Mouse (Mus musculus) gastrocnemius, adult 8-10 months (tissue): Measurements from ENCODE around the gene Mettl27. TPM values are rescaled to one million over a fixed set of nuclear protein-coding genes. Genes with fewer than 3 reads are reported as not detected.
"Not testable (repeated sequence)": the region's sequence is repeated elsewhere in the genome, so short reads cannot be mapped to it uniquely, and the experiment has no call there.

Experiments used
- DNase-seq, 2 experiments: peaks; one replicate each; pipeline ENCODE4 v3.0.0; 2022; ENCODE audit warnings: low spot score in 2 of 2
- total RNA-seq, 4 experiments: library from RNA; stranded (reverse); gene quantifications; 2 replicates each; pipeline ENCODE4 v1.2.4; 2022

The Mettl27 gene
- total RNA-seq, 4 experiments from 2014 or later: 3.8 to 6.1 (median 4.4) TPM

- no peak for DNase-seq
Observed at GRCm38 (mm10) chr5:134951053-134951884, 19.1 kb downstream of the Mettl27 start.

DNA sequence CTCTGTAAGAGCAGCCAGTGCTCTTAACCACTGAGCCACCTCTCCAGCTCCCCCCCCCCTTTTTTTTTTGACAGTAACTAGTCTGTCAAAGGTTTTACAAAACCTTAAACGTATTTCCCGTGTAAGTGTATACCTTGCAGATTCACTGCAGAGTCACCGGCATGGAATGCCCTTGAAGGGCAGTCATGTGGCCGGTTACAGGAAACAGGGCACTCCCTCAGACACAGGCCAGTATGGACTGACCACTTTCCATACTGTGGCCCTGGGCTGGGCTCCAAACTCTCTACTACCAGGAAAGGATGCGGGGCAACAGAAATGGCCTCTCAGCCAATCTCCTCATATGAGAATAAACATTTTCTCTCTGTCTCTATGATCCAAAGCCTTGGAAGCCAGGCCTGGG lies 23.3 kb downstream of the Mettl27 start:
- no peak for DNase-seq

DNA sequence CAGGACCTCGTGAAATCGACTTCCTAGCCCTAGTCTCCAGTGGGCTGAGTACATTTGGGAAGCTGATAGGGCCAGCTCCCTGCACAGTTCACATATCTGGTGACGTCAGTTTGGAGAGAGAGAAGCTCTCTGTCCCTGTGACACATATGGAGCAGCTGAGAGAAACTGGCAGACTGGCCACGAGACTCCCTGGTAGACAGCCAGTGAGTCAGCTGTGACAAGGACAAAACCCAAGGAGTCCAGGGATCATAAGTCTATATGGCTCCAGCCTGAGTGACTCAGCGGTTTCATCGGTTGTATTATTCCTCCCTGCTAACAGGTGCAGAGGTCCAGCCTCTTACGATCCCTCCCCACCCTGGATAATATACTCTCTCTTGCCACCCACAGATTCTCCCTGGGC lies 26.9 kb downstream of the Mettl27 start:
- peak; percentile 22 to 25 for DNase-seq

GRCm38 (mm10) chr5:134960430-134960829 lies 28.3 kb downstream of the Mettl27 start:
- no peak for DNase-seq

- DNase-seq: no peak
Observed at GRCm38 (mm10) chr5:134961519-134961918, 29.4 kb downstream of the Mettl27 start.

- DNase-seq: no peak
Observed at GRCm38 (mm10) chr5:134963546-134963945, 31.4 kb downstream of the Mettl27 start.

GRCm38 (mm10) chr5:134964655-134965054 lies 32.5 kb downstream of the Mettl27 start:
- DNase-seq: not testable (repeated sequence)

GRCm38 (mm10) chr5:134965473-134965851 lies 33.3 kb downstream of the Mettl27 start:
- peak; percentile 33 to 46 for DNase-seq

- peak in 1 of 2 experiments; percentile 35 for DNase-seq
Observed at GRCm38 (mm10) chr5:134965852-134966821, 34.0 kb downstream of the Mettl27 start.

DNA sequence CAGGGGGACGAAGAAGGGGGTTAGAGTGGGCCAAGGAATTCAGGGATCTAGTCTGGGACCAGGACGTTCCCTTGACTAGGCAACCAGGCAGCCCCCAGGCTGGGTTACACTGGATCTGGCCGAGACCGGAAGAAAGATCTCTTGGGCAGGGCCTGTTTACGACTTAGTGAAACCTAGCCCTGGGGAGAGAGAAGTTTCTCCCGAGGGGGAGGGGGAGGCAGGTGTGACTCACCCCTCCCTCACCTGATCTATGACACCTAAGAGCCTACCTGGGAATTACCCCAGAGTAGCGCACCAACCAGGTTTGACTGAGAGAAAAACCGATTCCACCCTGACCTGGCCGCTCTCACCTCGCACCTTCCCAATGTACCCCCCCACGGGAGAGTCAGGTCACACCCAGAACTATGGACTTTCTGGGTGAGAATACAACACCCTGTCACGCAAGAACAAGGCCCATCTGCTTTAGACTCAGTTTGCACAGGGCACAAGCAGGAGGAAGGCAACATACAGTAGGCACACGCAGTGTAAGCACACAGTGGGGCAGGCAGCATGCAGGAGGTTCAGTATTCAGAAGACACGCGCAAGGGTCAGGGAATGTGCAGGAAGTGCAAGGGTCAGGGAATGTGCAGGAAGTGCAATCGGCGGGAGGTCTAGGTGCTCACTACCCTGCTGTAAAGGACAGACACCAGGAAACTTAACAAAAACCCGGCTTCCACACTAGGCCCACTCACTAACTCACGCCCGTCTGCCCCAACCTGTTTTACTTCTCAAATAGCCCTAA lies 35.2 kb downstream of the Mettl27 start:
- DNase-seq: no peak

DNA sequence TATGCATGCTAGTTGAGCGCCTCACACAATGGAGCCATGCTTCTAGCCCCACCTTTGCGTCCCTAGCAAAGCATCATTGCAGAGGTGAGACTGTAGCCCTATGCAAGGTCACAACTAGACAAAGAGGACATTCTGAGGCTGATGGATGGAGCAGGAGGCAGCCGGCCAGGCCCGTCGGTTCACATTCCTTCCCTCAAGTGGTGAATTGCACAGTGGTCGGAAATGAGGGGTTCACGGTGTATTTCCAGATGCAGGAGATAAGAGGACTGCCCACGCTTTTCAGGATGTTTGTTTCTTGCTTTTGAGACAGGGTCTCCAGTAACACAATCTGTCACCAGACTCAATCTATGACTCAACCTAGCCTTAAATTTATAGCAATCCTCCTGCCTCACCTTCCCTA lies 38.5 kb downstream of the Mettl27 start:
- no peak for DNase-seq

DNA sequence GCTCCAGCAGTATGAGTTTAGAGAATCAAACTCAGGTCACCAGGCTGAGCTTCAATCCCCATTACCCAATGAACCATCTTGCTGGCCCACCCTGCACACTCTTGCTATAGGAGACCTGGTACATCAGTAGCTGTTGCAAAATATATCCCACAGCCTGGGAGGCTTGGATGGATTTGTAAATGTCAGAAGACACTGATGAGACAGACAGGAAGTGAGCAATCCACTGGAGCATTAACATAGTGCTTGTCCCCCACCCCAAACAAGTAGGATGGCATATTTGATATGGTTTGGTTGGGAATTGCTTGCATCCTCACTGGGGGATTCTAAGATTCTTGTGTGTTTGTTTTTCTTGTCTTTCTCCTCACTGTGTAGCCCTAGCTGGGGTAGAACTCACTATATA lies 40.9 kb downstream of the Mettl27 start:
- no peak for DNase-seq

DNA sequence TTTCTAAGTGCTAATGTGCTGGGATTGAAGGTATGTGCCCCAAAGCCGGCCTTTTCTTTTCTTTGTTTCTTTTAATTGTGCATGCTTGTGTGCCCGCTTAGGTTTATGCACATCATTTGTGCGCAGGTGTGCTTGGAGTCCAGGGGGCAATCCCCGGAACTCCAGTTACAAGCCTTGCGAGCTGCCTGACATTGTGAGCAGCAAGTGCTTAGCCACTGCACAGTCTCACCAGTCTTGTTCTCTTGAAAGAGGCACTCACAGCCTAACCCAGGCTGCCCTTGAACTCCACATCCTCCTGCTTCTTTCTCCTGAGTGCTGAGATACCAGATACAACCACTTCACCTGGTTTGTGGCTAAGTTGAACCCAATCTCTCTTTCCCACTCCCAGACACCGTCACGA lies 41.4 kb downstream of the Mettl27 start:
- DNase-seq: no peak

DNA sequence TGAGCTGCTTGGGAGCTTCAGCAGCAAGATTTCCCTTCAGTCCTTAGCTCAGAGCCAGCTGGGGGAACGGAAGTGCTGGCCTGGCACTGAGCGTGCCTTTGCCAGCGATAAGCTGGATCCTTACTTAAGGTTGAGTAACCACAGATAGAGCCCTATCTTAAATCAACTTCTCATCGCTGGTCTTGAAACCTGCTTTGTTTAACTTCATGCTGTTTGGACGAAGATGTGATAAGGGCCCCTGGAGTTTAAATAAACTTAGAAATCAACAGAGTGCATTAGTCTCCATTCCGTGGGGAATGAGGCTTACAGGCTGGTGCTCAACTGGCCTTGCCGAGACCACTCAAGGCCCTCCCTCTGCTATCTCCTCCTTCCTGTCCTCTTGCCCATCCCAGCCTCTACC lies 42.1 kb downstream of the Mettl27 start:
- DNase-seq: no peak

DNA sequence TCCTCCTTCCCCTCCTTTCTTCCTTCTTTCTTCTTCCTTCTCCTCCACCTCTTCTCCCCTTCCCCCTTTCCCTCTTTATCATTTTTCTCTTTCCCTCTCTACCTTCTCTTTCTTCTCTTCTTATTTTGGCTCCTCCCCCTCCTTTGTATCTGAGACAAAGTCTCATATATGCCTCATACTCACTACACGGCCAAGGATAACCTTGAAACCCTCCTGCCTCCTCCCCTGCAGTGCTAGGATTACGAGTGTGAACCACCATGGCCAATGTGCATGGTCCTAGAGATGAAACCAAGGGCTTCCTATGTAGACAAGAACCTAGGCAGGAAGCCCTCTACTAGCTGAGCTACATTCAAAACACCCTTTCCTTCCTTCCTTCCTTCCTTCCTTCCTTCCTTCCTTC lies 42.8 kb downstream of the Mettl27 start:
- no peak for DNase-seq

- DNase-seq: no peak
Observed at GRCm38 (mm10) chr5:134976164-134976563, 44.0 kb downstream of the Mettl27 start.

DNA sequence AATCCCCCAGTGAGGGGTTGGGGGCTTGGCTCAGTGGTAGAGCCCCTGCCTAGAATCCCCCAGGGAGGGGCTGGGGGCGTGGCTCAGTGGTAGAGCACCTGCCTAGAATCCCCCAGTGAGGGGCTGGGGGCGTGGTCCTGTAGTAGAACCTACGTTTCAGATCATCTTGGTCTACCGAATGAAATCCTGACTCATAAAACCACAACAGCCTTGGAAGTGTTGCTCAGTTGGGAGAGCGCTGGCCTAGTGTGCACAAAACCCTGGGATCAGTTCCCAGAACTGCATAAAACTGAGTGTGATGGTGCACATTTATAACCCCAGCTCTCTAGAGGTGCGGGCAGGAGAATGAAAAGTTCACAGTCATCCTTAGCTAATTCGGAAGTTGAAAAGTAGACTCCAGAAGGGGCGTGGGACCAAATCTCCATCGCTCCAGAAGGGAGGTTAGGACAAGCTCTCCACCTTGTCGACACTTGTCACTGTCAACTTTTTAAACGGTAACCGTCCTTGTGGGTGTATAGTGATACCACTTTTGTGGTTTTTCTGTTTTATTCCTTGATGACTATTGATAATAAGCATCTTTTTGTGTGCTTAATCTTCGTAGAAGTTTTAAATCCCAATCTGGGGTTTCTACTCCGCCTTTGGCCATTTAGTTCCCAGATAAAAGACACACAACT lies 44.5 kb downstream of the Mettl27 start:
- DNase-seq: no peak

DNA sequence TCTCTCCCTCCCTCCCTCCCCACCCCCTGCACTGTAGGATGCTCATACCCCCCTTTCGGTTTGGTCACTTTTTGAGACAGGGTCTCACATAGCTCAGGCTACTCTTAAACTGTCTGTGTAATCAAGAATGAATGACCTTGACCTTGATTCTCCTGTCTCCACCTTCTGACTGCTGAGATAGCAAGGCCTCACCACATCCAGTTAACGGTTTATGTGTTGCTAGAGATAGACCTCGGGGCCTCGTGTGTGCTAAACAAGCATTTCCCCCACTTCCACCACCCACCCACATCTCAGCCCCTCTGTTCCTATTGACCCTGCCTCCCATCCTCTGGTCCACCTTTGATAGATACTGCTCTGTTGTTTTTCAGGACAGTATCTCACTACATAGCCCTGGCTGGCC lies 45.7 kb downstream of the Mettl27 start:
- DNase-seq: no peak

- DNase-seq: no peak
Observed at GRCm38 (mm10) chr5:134981149-134981548, 49.0 kb downstream of the Mettl27 start.

GRCm38 (mm10) chr5:134983111-134983510 lies 50.9 kb downstream of the Mettl27 start:
- DNase-seq: no peak

DNA sequence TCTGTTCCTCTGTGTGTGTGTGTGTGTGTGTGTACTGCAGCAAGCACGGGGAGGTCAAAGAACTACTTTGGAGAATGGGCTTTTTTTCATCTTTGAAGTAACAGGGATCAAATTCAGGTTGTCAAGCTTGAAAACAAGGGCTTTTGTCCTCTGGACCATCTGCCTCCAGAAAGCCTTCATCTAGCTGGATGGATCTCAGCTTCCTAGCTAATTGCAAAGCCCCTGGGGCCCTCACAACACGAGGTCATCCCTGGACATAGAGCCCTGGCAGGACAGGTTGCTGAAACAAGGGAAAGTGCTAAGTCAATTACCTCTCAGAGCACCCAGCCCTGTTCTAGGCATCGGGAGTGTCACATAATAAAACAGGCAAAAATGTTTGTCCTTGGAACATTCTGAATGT lies 51.6 kb downstream of the Mettl27 start:
- no peak for DNase-seq
